Mouse (Mus musculus) frontal cortex, adult (tissue): ENCODE data around the gene Gm10197.

Experiments
- ATAC-seq: cut with Nextera tagmentation; 2 replicates; pipeline ENCODE4 v1.9.2; 2017; ENCODE audit warnings: mild to moderate bottlenecking, moderate library complexity, mixed read lengths; ENCODE audit not compliant: low TSS enrichment

The Gm10197 gene

DNA sequence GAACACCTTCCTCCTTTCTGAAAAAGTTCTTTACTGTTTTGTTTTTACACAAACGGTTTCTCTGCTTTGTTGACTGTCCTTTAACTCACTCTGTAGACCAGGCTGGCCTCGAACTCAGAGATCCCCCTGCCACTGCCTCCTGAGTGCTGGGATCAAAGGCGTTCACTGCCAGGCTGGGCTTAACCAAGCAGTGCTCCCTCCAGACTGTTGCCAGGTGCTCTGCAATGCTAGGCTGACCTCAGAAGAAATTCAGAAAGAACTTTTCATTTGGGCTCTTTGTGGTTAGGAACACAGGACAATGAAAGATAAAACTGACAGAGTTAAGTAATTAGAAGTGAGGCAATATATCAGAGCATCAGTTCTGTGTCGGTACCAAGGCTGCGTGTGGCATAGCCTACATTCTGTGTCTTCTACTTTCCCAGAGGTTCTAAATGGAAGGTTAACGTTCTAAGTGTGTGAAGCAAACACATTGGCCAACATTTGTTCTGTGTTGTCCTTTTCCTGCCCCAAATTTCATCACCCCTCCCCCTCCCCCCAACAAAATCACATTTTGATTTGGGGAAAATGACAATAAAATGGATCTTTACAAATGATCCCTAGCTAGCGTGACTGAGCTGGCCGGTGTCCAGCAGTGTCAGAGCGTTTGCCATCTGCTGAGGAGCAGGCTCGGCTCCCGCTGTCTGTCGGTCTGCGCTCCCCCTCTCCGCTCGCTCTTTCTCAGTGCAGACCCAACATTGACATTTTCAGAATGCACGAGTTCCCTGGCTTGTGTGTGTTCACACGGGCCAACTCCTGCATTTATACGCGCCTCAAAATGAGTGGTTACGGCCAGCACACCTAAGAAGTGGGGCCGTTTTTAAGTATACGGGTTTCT is 12.2 kb downstream of the Gm10197 start:
- peak; percentile 35; the same call in 1 of the 2 replicates for ATAC-seq

GRCm38 (mm10) chr19:53355065-53355464 is 16.5 kb downstream of the Gm10197 start:
- peak; percentile 25; the same call in 1 of the 2 replicates for ATAC-seq

DNA sequence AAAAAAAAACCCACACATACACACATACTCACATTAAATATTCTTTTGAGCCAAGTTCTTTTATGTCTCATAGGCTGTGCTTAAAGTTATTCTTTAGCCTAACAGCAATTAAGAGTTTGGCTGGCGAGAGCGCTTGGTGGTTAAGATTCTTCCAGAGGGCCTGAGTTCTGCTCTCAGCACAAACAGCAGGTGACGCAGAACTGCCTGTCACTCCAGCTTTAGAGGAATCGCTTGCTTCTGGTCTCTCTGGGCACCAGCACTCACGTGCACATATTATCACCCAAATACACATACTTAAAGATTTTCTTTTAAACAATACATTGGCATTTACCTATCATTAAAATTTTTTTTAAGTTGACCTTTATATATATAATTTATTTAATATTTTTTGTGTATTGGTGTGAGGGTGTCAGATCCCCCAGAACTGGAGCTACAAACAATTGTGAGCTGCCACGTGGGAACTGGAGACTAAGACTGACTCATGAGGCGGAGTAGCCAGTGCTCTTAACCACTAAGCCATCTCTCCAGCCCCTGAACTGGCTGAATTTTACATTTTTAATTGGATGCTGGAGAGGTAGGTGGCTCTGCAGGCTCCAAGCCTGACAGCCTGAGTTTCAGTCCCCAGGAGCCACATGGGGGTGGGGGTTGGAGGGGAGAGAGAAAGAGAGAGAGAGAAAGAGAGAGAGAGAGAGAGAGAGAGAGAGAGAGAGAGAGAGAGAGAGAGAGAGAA is 17.1 kb downstream of the Gm10197 start:
- ATAC-seq = no peak

DNA sequence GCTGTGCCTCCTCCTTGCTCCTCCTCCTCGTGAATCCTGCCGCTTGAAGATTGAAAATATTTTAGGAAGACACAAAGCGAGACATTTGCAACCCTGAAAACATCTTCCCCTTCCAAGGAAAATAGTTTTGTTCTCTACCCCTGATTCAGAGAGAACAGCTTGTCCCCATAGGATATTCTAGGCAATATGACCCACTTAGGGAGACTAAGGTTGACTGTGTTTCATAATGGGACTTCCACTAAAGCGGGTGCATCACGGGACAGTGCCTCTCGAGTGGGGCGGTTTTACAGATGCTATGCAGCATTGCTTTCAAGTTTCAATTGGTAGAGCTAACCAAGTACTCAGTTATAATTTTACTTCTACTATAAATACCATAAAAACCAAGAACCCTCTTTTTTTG is 17.7 kb downstream of the Gm10197 start:
- ATAC-seq = peak; percentile 84

DNA sequence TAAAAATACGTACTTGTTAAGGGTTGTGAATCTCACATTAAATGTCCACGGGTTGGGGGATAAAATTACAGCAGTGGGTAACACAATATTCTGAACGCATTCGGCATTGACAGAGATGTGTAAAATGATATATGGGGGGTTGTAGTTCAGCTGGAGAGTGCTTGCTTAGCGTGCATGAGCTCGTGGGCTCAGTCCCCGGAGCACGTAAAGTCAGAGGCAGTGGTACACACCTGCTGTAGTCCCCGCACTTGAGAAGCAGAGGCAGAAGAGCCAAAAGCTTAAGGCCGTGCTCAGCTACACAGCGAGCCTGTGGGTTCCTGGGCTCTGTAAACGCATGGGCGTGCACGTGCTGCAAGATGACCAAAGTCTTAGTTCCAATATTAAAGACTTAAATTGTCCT is 25.8 kb downstream of the Gm10197 start:
- ATAC-seq = no peak

- ATAC-seq = no peak
These were observed 27.5 kb downstream of the Gm10197 start for GRCm38 (mm10) chr19:53344062-53344461.

GRCm38 (mm10) chr19:53343174-53343881 is 28.2 kb downstream of the Gm10197 start:
- ATAC-seq = no peak

DNA sequence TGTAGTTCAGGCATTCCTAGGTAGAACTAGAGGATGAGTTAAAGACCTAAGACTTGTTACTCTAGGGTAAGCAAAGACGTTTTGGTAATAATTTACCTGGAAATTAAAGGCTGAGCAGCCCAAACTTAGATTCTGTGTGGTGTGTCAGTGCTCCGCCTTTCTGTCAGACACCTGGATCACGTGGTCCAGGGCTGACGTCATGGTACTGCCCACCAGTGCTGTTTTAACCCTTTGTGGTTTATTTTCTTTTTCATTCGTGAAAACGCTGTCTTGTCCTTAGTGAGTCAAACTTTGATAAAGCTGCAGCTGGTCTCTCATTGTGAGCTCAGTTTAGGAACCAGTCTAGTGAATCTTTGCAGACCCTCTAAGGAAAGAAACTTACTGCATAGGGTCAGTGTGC is 31.1 kb downstream of the Gm10197 start:
- ATAC-seq = no peak

- no peak for ATAC-seq
These were observed 36.3 kb downstream of the Gm10197 start for GRCm38 (mm10) chr19:53335241-53335640.

DNA sequence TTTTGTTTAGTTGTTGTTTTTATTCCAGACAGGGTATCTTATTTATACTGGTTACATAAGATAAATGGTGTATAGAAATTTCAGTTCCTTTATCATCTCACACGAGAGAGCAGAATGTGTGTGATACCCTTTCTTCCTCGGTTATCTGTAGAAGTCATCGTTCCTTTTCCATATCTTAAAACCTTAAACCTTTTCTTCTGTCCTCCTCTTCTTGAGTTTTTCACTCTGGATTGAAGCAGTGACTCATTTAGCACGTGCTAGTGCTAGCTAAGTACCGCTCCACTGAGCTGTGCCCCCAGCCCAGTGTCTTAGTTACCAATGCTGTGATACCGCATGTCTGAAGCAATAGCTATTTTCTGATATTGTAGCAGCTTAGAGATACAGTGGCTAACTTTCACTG is 37.8 kb downstream of the Gm10197 start:
- no peak for ATAC-seq

GRCm38 (mm10) chr19:53331882-53332500 is 39.6 kb downstream of the Gm10197 start:
- ATAC-seq = no peak

DNA sequence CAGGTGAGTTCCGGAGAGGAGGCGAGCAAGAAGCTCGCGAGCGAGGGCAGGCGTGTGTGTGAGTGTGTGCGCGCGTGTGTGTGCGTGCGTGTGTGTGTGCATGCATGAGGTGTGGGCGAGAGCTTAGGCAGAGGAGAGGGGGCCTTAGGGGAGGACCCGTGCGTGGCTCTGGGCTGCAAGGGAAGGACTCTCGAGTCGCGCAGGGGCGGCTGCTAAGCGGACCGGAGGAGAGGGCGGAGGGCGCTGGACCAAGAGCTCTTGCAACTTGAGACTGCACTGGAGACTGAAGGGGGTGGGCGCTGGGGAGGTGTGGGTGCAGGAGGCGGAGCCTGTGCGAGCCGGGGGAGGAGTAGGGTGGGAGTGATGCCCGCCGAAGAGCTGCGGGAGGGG is 41.6 kb downstream of the Gm10197 start:
- ATAC-seq = peak; percentile 32

- ATAC-seq = peak; percentile 66
These were observed 42.2 kb downstream of the Gm10197 start for GRCm38 (mm10) chr19:53329221-53329991.

DNA sequence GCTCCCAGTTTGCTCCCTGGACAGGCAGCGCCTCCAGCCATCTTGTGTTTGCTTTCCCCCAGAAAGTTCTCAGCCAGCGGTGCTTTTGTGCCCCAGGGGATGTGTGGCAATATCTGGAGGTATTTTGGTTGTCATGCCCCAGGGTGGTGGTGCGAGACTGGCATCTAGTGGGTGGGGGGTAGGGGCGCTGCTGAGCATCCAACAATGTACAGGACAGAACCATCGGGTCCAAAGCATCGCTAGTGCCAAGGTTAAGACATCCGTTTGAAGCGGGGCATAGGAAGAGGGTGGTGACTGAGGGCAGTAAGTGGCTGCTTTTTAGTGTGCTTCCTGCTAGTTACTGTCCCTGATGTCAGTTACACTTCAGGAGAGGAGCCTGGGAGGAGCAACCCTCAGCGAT is 43.5 kb downstream of the Gm10197 start:
- no peak for ATAC-seq

DNA sequence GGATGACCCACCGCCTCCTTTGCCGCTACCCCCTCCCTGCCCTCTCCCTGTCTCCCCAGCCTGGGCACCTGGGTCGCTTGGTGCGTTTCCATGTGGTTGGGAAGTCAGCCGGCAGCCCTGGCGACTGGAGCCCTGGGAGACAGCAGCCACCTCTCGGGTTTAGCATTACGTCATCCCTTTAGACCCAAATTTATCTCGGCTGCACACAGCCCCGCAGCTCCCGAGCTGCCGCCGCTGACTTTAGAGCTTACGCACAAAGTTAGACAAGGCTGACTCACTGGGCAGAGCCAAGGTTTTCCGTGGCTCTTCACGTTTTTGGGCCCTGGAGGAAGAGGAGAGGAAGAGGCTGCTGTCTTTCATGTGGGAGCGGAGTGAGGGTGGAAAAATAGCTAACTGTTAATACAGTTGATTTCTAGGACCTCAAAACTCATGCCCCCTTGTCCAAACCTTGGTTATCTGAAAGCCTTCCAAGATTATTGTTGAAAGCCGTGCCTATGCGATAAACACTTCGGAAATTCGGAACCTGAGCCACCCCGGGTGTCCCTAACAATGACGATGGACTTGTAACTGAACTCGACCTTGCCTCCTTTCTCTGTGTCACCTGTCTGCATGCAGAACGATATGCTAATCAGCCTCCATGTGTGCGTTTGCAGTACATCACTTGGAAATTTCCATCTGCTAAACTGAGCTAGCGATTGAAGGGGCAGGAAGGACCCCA is 45.8 kb downstream of the Gm10197 start:
- ATAC-seq = peak; percentile 75

DNA sequence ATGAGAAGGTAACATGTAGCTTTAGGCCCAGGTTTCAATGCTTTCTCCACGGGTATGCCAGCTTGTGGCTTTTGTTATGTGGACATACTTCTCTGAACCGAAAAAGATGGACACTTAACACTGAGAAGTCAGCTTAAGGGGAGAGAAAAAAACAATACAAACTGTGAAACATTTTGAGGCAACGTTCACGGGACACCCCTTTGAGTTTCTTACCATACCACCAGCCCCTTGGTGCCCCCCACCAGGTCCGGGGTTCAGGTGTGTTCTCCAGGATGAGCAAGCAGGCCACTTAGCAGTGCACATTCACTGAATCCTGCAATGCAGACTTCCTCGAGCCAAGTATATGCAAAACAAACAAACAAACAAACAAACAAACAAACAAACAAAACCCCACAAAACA is 46.7 kb downstream of the Gm10197 start:
- no peak for ATAC-seq

GRCm38 (mm10) chr19:53322438-53323048 is 49.0 kb downstream of the Gm10197 start:
- ATAC-seq = no peak
